Mouse (Mus musculus) thymus, postnatal 10 days (tissue): ENCODE measurements around the gene Mboat1.
A peak's percentile ranks its signal among the peaks of the same experiment; 100 is the strongest.

ENCODE experiments used
- DNase-seq, 2 experiments: peaks; one replicate each; pipeline ENCODE4 v3.0.0; 2021; ENCODE audit warnings: low spot score in 2 of 2

The Mboat1 gene

DNA sequence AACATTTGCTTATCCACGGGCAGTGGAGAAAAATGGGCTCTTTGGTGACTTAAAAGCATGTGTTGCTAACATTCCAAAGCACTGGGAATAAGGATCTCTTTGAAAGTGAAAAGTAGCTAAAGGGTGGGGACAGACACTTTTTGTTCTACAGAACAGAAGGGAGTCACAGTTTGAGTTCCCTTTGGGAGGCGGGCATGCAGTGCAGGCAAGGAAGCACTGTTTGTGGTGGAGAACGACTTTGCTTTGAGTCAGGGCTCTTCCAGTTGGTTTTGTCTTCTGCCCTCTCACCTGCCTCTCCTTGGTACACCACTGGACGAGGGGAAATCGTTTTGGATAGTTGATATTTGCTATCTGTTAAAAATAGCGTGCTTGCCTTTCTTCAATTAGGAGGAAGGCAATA lies 49.7 kb downstream of the Mboat1 start:
- no peak for DNase-seq

DNA sequence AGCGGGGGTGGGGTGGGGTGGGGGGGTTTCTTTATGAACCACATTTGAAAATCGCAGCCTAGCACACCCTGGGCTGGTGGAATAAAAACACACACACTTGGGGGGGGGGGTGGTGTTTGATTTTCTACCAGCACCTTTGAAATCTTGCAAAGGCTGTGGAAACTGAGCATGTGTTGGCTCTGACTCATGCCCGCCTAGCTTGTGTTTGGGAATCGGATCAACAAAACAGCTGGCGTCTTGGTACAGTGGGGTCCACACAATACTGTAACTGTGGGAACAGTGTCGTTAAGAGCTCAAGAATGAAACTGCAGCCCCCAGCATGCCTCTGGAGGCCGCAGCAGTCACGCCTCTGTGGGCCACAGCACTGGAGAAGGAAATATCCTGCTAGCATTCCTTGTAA lies 50.2 kb downstream of the Mboat1 start:
- no peak for DNase-seq

DNA sequence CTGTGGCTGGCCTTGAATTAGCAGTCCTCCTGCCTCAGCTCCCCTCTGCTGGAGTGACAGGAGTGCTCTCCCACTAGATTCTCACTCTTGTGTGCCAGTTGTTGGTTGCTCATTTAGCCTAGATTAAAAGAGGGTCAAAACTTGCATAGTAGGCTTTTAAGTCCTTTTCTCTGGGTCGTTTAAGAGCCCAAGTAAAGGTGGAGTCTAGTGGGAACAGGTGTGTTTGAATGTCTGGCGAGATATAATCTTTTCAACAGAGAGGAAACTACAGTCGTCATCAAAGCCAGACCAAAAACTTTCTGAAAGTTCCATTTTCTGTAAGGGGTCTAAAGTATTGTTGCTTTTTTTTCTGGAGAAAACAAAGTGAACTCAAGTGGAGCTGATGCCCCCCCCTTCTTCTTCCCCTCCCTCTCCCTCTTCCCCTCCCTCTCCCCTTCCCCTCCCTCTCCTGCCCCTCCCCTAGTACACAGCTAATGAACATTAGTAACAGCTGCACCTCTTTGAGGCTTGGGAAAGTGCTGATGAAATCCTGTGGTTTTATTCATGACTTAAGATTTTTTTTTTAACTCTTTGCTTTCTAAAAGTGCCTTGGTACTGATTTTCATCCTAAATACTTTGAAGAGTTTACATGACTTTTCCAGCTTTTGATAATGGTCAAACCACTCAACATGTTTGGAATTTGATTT lies 55.9 kb downstream of the Mboat1 start:
- DNase-seq: peak in 1 of 2 experiments; percentile 12

DNA sequence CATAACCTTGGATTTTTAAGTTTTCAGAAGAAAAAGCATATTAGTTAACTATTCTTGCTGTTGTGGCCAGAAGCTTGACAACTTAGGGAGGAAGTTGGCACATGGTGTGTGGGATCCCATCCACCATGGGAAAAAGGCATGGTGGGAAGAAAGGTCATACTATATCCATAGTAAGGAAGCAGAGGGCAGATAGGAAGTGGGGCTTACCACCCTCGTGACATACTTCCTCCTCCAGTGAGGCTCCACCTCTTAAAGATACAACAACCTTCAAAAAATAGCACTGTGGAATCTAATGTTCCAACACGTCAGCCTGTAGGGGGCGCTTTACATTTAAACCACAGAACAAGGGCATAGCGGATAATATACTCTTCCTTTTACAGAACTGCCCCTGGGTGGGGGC lies 57.1 kb downstream of the Mboat1 start:
- DNase-seq: peak in 1 of 2 experiments; percentile 8

DNA sequence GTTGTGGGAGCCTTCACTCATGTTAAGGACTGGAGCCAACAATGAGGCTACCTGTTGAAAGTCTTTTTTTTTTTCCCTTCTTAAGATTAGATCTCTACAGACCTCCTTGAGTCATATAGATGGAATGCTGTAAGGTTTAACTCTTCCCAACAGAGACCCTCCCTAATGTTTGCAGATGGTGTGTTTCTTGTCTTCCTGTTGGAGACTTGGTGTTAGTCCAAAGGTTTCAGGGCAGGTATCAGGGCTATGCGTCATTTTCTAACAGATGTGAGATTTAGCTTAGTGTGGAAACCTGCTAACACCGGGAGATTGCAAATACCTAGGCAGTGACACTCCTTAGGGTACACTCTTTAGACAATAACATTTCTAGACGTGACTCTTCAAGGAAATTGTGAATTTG lies 58.5 kb downstream of the Mboat1 start:
- no peak for DNase-seq

DNA sequence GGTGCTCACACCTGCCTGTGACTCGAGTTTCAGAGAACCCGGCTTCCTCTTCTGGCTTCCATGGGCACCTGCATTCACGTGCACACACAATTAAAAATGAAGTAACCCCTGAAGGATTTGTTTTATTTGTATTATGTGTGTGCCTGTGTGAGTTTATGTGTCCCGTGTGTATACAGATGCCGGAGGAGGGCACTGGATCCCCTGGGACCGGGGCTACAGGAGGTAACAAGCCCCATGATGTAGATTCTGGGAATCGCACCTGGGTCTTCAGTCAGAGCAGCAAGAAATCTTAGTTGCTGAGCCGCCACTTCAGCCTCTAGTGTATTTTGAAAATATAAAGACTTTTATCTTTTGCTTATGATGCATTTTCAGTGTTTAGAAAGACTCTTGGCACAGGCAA lies 60.4 kb downstream of the Mboat1 start:
- no peak for DNase-seq

DNA sequence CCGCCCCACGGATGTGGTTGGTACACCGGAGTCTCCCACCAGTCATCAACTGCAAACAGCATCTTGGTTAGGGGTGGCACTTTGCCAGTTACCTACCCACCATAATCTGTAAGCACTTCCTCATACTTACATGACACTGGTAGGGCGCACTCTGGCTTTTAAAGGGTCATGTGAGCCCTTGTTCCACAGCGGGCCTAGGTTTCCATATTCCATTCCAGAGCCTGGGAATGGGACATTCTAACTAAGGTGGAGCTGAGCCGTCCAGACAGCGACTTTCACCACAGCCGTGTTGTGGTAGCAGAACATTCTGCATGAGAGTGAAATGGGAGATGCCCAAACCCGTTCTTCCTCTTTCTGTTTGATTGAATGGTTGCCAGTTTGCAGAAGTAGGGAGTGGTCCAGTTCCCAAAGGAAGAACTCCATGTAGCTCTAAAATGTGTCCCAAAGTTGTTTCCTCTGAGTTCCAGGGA lies 61.8 kb downstream of the Mboat1 start:
- peak; percentile 13 to 22 for DNase-seq

DNA sequence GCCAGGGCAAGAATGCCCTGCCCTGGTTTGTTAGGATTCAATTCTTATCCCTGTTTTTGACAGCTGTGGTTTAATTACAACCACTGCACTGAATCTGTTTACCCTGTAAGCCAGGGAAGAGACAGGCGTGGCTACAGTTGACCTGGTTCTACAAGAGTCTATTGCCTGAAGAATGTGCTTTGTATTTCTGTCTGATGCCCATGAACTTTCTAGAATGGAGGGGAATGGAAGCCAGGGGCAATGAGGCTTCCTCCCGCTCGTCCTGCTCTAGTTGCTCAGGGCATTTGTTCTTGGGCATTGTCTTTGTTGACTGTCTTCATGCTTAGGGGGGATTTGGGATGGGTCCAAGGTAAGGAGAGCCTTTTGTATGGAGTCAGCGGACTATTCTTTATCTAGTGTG lies 63.5 kb downstream of the Mboat1 start:
- DNase-seq: no peak

DNA sequence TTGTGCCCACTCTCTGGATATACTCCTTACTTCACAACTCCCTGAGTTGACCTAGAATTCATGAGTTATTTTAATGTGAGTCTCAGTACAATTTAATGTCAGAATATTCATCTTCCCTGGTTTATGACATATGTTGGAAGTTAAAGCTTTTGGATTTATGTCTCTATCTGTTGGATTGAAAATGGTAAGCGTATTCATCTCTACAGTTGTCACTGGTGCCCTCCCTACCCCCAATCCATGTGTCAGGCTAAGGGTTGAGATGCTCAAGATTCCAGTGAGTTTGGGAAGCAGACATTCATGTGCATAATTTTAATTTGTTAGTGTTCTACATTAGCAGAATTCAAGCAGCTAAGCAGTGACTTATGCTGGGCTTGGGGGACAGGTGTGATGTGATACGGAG lies 64.4 kb downstream of the Mboat1 start:
- DNase-seq: no peak

DNA sequence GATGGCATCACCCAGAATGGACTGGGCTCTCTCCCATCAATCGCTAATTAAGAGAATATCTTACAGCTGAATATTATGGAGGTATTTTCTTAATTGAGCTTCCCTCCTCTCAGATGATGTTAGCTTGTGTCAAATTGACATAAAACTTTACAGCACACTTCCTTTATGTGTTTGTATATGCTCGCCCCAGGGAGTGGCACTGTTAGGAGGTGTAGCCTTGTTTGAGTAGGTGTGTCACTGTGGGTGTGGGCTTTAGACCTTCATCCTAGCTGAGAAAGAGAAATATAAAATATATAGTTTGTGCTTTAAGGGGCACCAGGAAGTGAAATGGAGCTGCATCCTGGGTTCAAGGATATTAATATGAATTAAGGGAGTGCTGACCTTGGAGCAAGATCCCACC lies 66.7 kb downstream of the Mboat1 start:
- DNase-seq: no peak

DNA sequence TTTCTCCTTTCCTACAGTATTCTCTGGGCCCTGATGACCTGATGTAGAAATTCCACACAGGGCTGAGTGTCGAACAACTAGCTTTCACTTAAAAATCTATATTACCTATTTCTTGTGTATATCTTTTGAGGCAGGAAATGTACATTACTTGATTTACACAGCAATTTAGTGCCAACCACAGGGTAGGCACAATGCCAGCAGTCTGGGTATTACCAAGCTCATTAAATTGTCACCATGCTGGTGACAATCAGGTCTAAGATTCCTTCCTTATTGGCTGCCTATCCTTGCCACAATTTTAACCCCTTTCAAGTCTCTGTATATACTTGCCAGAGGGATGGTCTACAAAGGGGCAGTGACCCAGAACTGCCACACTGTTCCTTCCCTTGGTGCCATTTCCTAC lies 71.9 kb downstream of the Mboat1 start:
- DNase-seq: no peak

DNA sequence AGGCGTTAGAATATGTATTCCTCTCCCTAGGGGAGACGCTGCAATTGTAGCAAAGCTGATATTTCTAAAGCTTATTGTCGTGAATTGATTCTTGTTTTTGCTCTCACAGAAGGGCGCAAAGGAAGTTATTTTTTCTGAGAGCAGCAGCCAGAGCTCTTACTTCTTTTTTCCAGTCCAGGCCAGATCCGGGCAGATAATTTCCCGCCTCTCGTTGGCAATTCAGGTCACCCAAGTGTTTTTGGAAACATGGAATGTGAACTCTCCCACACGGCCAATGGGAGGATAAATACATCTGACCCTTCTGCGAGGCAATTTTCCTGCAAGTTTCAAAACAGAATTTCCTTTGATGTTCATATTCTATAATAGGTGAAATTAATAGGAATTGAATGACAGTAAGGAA lies 77.0 kb downstream of the Mboat1 start:
- no peak for DNase-seq

DNA sequence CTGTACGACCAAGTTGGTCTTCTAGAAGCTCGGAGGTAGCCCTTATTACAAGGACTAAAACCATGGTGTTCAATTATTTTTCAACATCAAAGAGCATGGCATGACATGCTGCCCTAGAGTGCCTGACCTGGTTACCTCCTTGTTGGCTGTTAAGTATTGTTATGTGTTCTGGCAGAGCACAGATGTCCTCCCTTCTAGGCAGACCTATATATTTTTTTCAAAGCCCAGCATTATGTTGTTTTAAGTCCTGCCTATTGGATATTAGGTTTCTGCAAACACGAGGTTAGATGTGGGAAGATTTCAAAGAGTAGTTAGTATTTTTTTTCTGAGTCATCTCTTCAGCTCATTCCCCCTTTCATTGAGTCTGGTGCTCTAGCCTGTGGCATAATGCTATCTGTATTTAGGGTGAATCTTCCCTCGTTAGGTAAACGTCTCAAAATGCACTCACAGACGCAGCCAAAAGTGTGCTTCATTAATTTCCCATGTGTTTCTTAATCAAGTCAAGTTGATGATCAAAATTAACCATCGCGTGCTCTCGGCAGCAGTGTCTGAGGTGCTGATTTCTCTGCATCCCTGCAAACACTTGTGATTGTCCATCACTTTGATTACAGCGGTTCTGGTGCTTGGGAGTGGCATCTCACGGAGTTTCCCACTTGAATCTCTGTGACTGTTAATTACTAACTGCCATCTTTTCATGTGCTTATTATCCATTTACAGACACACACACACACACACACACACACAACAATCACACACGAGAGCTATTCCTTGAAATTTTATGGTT lies 81.5 kb downstream of the Mboat1 start:
- DNase-seq: no peak

DNA sequence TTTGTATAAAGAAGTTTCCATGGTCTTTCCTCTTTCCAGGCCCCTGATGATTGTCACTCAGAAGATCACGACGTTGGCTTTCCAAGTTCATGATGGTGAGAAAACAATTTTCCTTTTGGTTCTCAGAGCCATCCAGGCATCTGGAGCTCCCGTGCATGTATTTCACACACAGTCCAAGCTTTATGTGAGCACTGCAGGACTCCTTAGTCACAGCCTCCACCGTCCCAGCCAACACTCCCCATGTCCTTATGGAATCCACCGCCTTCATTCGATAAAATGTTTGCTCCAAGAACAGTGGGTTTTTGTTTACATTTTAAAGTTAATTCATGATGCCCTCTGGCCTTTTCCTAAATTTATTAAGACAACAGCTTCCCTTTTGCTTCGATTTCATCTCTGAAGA lies 83.3 kb downstream of the Mboat1 start:
- no peak for DNase-seq

DNA sequence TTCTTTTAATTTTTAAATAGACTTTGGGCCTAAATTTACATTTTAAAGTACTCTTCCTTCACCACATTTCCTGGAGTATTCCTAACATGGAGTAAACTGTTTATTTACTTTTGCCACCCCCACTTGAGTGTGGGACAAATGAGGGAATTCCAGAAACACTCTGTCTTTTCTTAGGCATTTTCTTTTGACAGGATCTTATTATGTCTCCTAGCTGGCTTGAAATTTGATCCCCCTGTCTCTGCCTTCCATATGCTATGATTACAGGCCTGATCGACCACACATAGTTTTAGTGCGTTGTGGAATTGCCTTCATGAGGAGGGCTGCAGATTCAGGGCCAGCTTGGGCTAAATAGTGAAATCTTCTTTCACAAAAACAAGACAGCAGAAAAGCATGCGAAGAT lies 85.0 kb downstream of the Mboat1 start:
- DNase-seq: no peak

DNA sequence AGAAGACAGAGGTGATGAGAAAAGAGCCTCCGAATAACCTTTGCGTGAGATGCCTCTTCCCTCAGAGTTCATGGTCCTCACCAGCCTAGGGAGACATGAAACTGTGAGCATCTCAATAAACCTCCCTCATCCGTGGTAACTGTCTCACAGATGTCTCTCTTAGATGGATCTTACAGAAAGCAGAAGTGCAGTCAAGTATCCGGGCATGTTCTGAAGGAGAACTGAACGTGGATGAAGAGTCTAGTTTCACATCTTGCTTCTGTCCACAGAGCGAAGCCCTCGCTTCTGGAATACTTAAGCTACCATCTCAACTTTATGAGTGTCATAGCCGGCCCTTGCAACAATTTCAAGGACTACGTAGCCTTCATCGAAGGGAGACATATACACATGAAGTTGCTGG lies 87.8 kb downstream of the Mboat1 start:
- DNase-seq: no peak

DNA sequence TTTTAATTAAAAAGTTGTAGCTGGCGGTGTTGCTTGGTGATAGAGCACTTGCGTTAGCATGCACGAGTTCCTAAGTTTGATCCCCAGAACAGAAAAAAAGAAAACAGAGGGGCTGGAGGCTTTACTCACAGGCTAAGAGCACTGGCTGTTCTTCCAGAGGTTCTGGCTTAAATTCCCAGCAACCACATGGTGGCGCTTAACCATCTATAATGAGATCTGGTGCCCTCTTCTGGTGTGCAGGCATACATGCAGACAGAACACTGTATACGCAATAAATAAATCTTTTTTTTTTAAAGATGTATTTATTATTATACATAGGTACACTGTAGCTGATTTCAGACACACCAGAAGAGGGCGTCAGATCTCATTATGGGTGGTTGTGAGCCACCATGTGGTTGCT lies 88.4 kb downstream of the Mboat1 start:
- DNase-seq: no peak

DNA sequence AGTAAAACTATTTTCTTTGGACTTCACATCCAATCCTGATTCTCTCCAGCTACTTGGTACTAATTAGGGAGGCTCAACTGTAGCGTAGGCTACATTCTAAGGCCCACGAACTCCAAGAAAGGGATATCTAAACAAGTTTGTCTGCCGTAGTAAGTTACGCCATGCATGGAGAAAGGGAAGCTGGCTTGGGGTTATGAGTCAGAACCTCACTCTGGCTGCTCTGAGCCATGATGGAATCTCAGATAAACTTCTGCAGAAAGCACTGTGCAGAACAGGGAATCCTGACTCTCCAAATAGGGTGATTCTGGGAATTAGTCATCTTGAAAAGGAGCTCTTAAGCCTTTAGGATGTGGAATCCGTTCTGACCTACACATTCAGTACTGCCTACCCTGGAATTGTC lies 92.5 kb downstream of the Mboat1 start:
- DNase-seq: no peak

DNA sequence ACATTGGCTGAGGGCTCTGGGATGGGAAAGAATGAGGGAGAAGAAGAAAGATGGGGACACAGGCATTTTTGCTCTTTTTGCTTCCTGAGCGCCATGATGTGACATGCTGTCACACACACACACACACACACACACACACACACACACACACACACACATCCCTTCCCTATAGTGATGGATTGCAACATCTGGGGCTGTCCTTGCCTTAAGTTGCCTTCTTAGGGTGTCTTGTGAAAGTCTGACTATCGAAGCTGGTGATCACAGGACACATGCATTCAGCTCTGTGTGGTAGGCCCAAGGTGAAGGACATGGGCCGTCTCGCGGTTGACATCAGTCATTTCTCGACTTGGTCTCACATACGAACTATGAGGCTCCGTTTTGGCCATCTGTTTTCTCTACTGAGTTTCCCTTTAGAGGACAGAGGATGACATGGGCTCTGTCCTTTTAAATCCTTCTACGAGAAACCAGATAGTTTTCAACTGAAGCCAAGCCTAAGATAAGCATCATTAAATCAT lies 93.4 kb downstream of the Mboat1 start:
- no peak for DNase-seq

DNA sequence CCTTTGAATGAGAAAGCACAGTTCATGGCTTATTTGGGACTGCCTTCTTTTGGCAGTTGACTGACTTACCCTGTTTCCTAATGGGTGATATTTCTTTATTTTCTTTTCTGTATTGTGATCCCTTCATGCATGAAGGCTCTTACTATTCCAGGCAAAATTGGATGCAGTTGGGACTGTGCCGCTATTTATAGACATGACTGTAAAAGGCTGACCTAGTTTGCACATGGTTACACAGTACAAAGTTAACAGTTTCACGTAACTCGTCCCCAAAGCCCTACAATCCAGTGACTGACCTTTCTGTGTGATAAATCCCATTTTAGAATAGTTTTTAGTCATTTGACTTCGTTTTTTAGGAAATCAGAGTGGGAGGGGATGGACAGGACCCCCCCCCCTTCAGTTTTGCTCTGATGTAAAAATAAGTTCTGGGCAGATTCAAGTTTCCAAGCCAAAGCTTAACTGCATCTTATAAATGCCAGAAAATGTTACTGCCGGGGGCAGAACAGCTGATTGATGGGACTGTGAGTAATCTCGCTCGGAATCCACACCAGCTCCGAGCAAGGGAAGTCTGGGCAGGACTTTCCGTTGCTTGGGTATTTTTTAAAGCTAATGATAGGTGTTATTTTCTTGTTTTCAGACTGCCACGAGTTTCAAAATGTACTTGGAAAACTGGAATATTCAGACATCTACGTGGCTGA lies 98.9 kb downstream of the Mboat1 start:
- DNase-seq: no peak

DNA sequence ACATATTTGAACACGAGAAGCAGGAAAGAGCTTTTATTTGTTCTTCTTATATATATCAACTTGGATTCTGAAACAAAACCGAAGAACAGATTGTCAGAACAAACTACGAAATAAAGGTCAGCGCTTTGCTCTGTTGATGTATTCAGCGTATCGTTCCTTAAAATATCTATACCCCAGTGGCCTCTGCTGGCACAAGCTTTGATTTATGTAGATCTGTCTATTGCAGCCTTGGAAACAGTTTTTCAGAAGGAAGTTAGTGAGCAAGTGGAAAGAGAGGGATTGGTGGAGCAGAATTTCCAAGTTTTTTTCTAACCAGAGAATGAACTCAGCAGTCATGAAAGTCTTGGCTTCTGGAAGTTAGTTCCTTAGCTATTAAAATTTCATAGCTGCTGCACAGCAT lies 103.1 kb downstream of the Mboat1 start:
- no peak for DNase-seq

DNA sequence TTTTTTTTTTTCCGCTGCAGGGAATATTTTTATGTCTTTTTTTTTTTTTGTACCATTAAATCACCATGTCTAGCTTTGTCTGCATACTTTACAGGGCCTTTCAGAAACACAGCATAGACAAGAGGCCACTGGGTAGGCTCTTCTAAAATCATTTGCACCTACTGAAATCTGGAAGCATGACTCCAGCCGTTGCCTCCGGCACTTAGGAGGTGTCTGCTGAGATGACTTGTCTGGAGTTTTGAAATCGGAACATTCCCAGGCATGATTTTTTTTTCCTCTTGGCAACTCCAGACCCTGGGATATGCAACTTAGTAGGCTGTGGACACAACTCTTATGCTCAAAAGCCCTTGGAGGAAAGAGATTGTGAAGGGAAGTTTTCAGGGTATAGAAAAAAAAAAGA lies 109.3 kb downstream of the Mboat1 start:
- DNase-seq: no peak
